Mouse (Mus musculus): Measurements from ENCODE around the gene Lrch1. TPM values are rescaled to one million over a fixed set of nuclear protein-coding genes. Genes with fewer than 3 reads are reported as not detected.
A peak's percentile ranks its signal among the peaks of the same experiment; 100 is the strongest.

Lrch1 gene
- polyA plus RNA-seq, 2 experiments from 2014 or later: 30.1 to 30.3 TPM

- ATAC-seq: no peak
These were observed 149.4 kb downstream of the Lrch1 start for GRCm38 (mm10) chr14:74798063-74798890.

GRCm38 (mm10) chr14:74797386-74798062 lies 150.2 kb downstream of the Lrch1 start:
- ATAC-seq: no peak

- ATAC-seq: no peak
These were observed 152.7 kb downstream of the Lrch1 start for GRCm38 (mm10) chr14:74794931-74795330.

GRCm38 (mm10) chr14:74792793-74793192 lies 154.9 kb downstream of the Lrch1 start:
- no peak for ATAC-seq

- no peak for ATAC-seq
These were observed 157.1 kb downstream of the Lrch1 start for GRCm38 (mm10) chr14:74790535-74790934.

- ATAC-seq: no peak
These were observed 158.9 kb downstream of the Lrch1 start for GRCm38 (mm10) chr14:74788766-74789165.

GRCm38 (mm10) chr14:74787717-74788116 lies 160.0 kb downstream of the Lrch1 start:
- ATAC-seq: no peak

GRCm38 (mm10) chr14:74784243-74784934 lies 163.3 kb downstream of the Lrch1 start:
- no peak for ATAC-seq

DNA sequence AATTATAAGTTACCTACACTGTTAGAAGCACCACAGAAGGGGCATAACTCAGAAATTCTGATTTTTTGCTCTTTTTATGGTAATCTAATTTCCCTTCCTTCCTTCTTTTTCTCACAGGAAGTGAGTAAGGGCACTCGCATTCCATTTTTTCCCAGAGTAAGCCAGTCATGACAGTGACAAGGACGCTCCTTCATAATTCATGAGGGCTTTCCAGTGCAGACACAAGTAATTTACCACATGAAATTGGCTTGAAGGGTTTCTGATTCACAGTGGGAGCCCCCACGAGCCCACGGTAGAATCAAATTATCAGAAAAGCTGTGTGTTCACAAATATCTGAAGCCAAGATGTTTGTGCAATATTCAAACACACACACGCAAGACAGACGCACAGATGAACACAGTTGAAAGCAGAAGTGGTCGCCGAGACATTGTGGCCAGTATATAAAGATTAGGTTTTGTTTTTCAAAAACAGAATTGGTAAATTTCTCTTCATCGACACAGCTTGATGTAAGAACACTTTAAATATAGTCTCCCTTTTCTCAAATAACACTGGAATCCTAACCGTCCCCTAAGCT lies 173.5 kb downstream of the Lrch1 start:
- no peak for ATAC-seq

- ATAC-seq: no peak
These were observed 179.8 kb downstream of the Lrch1 start for GRCm38 (mm10) chr14:74767892-74768291.

DNA sequence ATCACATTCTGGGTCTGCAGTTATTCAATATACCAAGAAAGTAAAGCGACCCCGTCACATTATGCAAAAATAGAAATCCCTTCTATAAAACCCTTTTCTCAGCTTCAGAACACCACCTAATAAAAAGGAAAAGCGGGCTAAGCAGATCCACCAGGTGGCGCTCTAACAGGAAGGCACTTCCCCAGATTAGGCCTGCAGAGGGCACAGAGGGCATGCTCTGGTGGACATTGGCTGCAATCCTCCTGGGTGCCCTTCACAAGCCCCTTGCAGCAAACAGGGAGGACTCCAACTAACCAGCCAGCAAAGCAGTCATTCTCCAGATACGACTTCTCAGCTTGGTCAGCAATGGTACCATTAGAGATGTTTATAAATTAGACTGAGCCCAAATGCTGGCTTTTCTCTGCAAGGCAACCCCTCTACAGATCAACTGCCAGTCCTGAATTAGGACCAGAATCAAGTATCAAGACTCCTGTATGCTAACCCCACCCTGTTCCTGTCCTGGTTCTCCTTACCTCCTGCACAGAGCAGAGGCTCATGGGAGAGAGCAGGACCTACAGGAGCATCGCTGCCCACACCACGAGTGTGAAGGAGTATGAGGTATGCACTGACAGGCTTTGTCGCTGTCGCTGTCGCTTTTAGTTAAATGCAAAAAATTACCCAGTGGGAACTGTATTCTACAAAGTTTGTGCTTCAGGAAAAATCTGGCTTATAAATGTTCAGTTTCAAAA lies 183.3 kb downstream of the Lrch1 start:
- ATAC-seq: peak; percentile 80

- no peak for ATAC-seq
These were observed 210.8 kb downstream of the Lrch1 start for GRCm38 (mm10) chr14:74736850-74737249.

GRCm38 (mm10) chr14:74735471-74735870 lies 212.2 kb downstream of the Lrch1 start:
- no peak for ATAC-seq

- no peak for ATAC-seq
These were observed 214.3 kb downstream of the Lrch1 start for GRCm38 (mm10) chr14:74733397-74733796.

GRCm38 (mm10) chr14:74732079-74732783 lies 215.4 kb downstream of the Lrch1 start, which contains the start of gene Esd:
Gene Esd (plus strand): TSS chr14:74732297.
- ATAC-seq: peak; percentile 99

DNA sequence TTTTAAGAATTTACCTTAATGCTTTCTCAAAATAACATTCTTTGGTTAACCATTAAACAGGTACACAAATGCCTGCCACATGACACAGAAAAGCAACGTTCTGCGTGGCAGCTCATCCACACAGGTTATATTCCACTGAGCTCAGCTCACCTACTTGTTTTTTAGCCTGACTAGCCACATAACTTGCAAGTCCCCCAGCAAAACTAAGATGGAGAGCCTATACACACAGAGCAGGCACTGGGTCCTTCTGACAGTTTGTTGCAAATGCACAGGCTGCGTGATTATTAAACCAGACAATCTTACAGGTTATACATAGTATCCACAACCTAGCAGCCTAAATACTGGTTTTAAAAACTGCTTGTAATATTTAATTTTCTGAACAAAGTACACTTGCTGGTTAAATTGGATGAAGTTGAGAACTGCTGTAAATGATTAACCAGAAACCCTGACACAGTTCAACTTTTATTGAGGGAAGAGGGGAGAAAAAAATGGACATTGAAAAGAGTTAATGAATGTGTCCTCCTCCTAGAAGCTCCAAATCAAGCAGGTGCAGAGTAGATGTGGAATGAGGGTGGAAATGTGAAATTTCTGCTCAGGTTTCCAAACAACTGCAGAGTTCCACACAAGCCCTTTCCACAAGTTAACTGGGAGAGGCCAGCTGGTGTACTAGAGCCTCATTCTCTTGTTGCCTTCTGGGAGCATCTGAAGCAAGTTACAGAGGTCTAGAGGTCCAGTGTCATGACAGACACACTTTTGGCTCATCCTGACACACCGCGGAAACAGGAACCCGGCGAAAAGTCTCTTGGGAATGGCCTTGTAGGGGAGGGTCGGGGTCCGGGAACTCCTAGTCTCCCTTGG lies 216.2 kb downstream of the Lrch1 start:
- ATAC-seq: peak; percentile 5

DNA sequence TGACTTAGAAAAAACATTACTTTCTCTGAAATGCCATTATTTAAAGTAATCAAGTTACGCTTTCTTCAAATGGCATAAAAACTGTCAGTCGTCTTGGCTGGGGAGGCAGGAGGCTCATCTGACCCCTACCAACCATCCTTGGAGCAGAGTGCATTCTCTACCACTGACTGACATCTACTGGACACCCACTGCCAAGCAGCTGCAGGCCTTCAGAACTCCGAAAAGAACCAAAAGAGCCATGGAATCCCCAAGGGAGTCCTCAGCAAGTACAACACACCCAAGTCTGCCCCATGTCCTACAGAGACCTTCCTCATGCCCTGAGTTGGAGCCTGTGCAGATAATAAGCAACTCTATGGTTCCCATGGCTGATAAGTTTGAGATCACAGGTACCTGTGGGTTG lies 224.1 kb downstream of the Lrch1 start:
- no peak for ATAC-seq

GRCm38 (mm10) chr14:74709054-74709453 lies 238.6 kb downstream of the Lrch1 start:
- no peak for ATAC-seq

Measured in CD4-positive, CD25-positive, alpha-beta regulatory T cell, adult 4 months (primary cell).